Mouse (Mus musculus) kidney, adult 2 months (tissue): ENCODE measurements at regions not wholly inside any gene's neighbourhood (a gene's known extent, or its start where the extent isn't known, plus 50 kb on each side); places are given as distances from the start of the nearest gene placed in this dataset.

Experiments used
- DNase-seq: peaks from one replicate; pipeline ENCODE4 v3.0.0; 2021
- H3K27ac ChIP-seq: fragments of 200-500 bp; 2 replicates; pipeline ENCODE4 v1.5.1; 2012; ENCODE audit warnings: low read depth, low read length, control low read depth, inconsistent platforms; ENCODE audit not compliant: insufficient read depth
- H3K27me3 ChIP-seq: fragments of 200-500 bp; replicated peaks from 2 replicates; pipeline ENCODE4 v1.6.1; 2012; ENCODE audit warnings: mild to moderate bottlenecking, moderate library complexity, low read length, inconsistent platforms; ENCODE audit not compliant: control insufficient read depth, insufficient read depth
- H3K36me3 ChIP-seq: fragments of 200-500 bp; 2 replicates; pipeline ENCODE4 v1.6.1; 2012; ENCODE audit warnings: mild to moderate bottlenecking, moderate library complexity, low read length, inconsistent platforms; ENCODE audit not compliant: control insufficient read depth, insufficient read depth
- H3K4me1 ChIP-seq: fragments of 200-500 bp; 2 replicates; pipeline ENCODE4 v1.6.1; 2011; ENCODE audit warnings: low read length; ENCODE audit not compliant: control insufficient read depth, insufficient read depth
- H3K4me3 ChIP-seq: fragments of 200-500 bp; 2 replicates; pipeline ENCODE4 v1.5.1; 2011; ENCODE audit warnings: mild to moderate bottlenecking, low read depth, low read length, control low read depth; ENCODE audit not compliant: insufficient read depth
- CTCF ChIP-seq: fragments of 200-500 bp; conservative IDR thresholded peaks from 2 replicates; pipeline ENCODE4 v1.5.1; 2011; ENCODE audit warnings: low read depth, mild to moderate bottlenecking, control low read depth, low read length, moderate library complexity, mixed read lengths; ENCODE audit not compliant: insufficient read depth, insufficient read length
- POLR2A ChIP-seq: fragments of 200-500 bp; IDR thresholded peaks from one replicate; pipeline ENCODE4 v1.6.1; 2011; ENCODE audit warnings: low read depth, low read length, control low read depth
- WGBS: fragments of 180-500 bp; shearing (Covaris S2); methylation state at CpG from one replicate; pipeline ENCODE4 v1.1.7; 2018; 5-methylcytosine and 5-hydroxymethylcytosine counted together

DNA sequence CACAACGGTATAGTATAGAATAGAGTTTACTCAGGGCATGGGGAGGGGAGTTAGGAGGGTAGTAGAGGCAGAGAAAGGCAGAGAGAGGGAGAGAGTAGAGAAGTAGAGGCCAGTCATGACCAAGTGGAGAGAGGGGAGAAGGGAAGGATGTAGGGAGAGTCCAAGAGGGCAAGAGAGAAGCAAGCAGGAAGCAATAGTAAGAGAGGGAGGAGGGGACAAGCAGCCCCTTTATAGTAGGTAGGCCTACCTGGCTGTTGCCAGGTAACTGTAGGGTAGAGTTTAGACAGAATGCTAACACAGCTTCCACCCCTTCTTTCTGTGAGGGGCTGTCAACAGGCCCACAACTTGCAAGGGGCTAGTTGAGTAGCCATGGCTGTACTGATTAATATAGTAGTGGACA is 69.2 kb upstream of the Tpm1 start:
- TF ChIP-seq CTCF (no peak), POLR2A (no peak)
- WGBS, result 100% methylated on average over 1 of the region's 1 CpGs
- H3K36me3 ChIP-seq, result no peaks in the 10 kb centered on the region
- no peaks in the 10 kb centered on the region for H3K4me1 ChIP-seq
- H3K4me3 ChIP-seq, result no peak overlapping the region
- DNase-seq, result no peak
- H3K27me3 ChIP-seq, result no peaks in the 10 kb centered on the region
- H3K27ac ChIP-seq, result no peak overlapping the region

GRCm38 (mm10) chr9:67117639-67118038 is 68.4 kb upstream of the Tpm1 start:
- Histone ChIP-seq H3K4me1 (no peaks in the 10 kb centered on the region), H3K27ac (no peak overlapping the region), H3K4me3 (no peak overlapping the region), H3K36me3 (no peaks in the 10 kb centered on the region), H3K27me3 (no peaks in the 10 kb centered on the region)
- 75% methylated on average over 5 of the region's 5 CpGs for WGBS
- no peak for DNase-seq
- TF ChIP-seq POLR2A, result no peak
- TF ChIP-seq CTCF, result no peak

- 34% methylated on average over 2 of the region's 2 CpGs for WGBS
- no peaks in the 10 kb centered on the region for H3K36me3 ChIP-seq
- H3K27me3 ChIP-seq, result no peaks in the 10 kb centered on the region
- no peak for TF ChIP-seq POLR2A
- TF ChIP-seq CTCF, result no peak
- no peak for DNase-seq
- H3K27ac ChIP-seq, result no peak overlapping the region
- no peak overlapping the region for H3K4me3 ChIP-seq
- H3K4me1 ChIP-seq, result no peaks in the 10 kb centered on the region
These were observed 66.8 kb upstream of the Tpm1 start for GRCm38 (mm10) chr9:67115991-67116390.

DNA sequence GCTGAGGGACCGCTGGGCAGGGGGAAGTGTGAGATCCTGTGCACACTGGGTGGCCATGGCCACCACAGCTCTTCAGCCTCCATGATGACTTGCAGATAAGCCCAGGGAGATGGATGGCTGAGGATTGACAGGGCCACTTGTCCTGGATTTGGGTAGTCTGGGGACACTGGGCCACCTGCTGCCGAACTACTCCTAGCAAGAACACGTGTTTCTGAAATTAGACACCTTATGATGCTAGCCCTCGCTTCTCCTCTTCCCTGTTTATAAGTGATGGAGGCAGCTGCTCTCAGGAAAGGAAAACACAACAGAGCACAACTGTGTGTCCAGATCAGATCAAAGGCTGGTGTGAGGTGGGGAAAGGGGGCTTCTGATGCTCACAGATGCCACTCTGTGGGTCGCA is 64.9 kb upstream of the Tpm1 start:
- Histone ChIP-seq H3K4me3 (no peak overlapping the region), H3K4me1 (no peaks in the 10 kb centered on the region), H3K36me3 (no peaks in the 10 kb centered on the region), H3K27me3 (no peaks in the 10 kb centered on the region), H3K27ac (no peak overlapping the region)
- no peak for DNase-seq
- TF ChIP-seq CTCF (no peak), POLR2A (no peak)
- 69% methylated on average over 5 of the region's 5 CpGs for WGBS

GRCm38 (mm10) chr9:67111836-67112584 is 62.8 kb upstream of the Tpm1 start:
- no peak for DNase-seq
- TF ChIP-seq POLR2A (no peak), CTCF (no peak)
- Histone ChIP-seq H3K4me1 (no peaks in the 10 kb centered on the region), H3K4me3 (no peak overlapping the region), H3K27me3 (no peaks in the 10 kb centered on the region), H3K27ac (no peak overlapping the region), H3K36me3 (no peaks in the 10 kb centered on the region)
- WGBS, result 81% methylated on average over 4 of the region's 4 CpGs

DNA sequence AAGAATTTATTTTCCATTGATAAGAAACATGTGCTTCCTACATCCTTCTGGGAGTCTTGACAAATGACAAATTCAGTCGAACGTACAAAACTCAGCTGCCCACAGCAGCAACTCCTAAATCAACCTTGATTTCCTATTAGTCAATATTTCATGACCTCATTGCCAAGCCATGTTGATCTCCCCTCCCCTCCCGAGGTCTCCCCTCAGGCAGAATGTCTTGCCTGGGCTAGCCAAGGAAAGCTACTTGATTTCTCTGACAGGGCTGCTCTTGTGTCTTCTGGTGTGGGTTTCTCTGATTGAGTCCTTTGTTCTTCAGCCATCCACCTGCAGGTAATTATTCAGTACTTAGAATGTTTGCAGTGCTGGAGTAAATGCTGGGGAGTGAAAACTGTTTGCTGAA is 58.7 kb upstream of the Tpm1 start:
- Histone ChIP-seq H3K4me1 (no peaks in the 10 kb centered on the region), H3K36me3 (no peaks in the 10 kb centered on the region), H3K27me3 (no peaks in the 10 kb centered on the region), H3K27ac (no peak overlapping the region), H3K4me3 (no peak overlapping the region)
- no peak for TF ChIP-seq POLR2A
- no peak for TF ChIP-seq CTCF
- WGBS, result 50% methylated on average over 3 of the region's 3 CpGs
- no peak for DNase-seq

DNA sequence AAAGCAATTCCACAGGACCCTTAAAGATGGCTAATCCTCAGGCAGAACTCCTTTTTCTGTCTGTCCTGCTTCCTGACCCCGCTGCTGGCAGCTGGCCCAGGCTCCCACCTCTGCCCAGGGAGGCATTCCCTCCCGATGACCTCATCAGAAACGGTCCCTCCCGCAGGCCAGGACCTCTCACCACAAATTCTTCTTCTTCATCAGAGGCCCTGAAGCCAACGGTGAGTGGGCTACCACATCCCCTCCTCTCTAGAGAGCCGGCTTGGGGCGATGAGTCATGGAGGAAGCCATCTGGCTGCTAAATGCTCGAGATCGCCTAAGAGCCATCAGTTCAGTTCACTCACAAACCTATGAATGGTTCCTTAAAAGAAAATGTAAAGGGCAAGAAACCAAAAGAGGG is 56.7 kb upstream of the Tpm1 start:
- H3K4me3 ChIP-seq, result no peak overlapping the region
- WGBS, result 28% methylated on average over 9 of the region's 9 CpGs
- H3K36me3 ChIP-seq, result no peaks in the 10 kb centered on the region
- no peaks in the 10 kb centered on the region for H3K4me1 ChIP-seq
- H3K27me3 ChIP-seq, result no peaks in the 10 kb centered on the region
- peak; percentile 19 for DNase-seq
- TF ChIP-seq POLR2A (no peak), CTCF (no peak)
- H3K27ac ChIP-seq, result no peak overlapping the region

DNA sequence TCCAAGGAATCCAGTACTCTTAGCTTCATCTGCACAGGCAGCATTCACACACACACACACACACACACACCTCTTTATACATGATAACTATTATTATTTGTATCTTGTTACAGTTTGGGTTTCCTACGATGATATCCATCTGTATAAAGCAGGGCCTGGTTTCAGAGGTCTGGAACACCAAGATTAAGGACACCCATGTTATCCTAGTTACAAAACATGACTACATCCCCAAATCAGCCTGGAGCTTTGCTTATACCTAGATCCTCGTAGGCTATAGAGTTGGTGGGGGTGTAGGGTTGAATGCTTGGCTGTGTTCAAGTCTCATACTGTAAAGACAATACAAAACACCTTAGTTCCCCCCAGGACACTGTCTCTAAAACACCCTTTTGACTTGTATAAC is 56.0 kb upstream of the Tpm1 start:
- 85% methylated on average over 2 of the region's 2 CpGs for WGBS

More for the DNA sequence above, 56.0 kb upstream of the Tpm1 start:
- Histone ChIP-seq H3K4me1 (no peaks in the 10 kb centered on the region), H3K27me3 (no peaks in the 10 kb centered on the region), H3K4me3 (no peak overlapping the region), H3K36me3 (no peaks in the 10 kb centered on the region), H3K27ac (no peak overlapping the region)
- TF ChIP-seq CTCF (no peak), POLR2A (no peak)
- DNase-seq, result no peak
